Mouse (Mus musculus) megakaryocyte, embryonic 14.5 days (primary cell): ENCODE results near the gene Mymk.

ENCODE experiments used
- FLI1 ChIP-seq: IDR thresholded peaks from 2 replicates; pipeline ENCODE4 v1.6.1; 2012; ENCODE audit warnings: low read length, inconsistent platforms, mixed read lengths
- GATA1 ChIP-seq: IDR thresholded peaks from 3 replicates; pipeline ENCODE4 v1.6.1; 2012; ENCODE audit warnings: mixed read lengths, low read length, inconsistent platforms, borderline replicate concordance

GRCm38 (mm10) chr2:27042131-27042844 is 29.7 kb downstream of the Mymk start:
- no peak for TF ChIP-seq FLI1
- TF ChIP-seq GATA1 = no peak
